Mouse (Mus musculus): ENCODE measurements around the gene Snx29. TPM values are rescaled to one million over a fixed set of nuclear protein-coding genes. Genes with fewer than 3 reads are reported as not detected.

Gene Snx29
- polyA plus RNA-seq, 1 experiment, result 16.0 TPM

GRCm38 (mm10) chr16:11655893-11656292 is 333.2 kb downstream of the Snx29 start:
- DNase-seq (ENCODE audit: low read depth), result no peak
- no peak for TF ChIP-seq POLR2A (IDR thresholded peaks at IDR 0.05; ENCODE audit: borderline replicate concordance, extremely low read depth, insufficient read depth, insufficient read length, poor library complexity, severe bottlenecking)
- no peak for TF ChIP-seq CTCF (IDR thresholded peaks at IDR 0.05; ENCODE audit: borderline replicate concordance, extremely low read depth, insufficient read depth, insufficient read length)

- no peak for DNase-seq (ENCODE audit: low read depth)
- TF ChIP-seq POLR2A (IDR thresholded peaks at IDR 0.05; ENCODE audit: borderline replicate concordance, extremely low read depth, insufficient read depth, insufficient read length, poor library complexity, severe bottlenecking), result no peak
- TF ChIP-seq CTCF (IDR thresholded peaks at IDR 0.05; ENCODE audit: borderline replicate concordance, extremely low read depth, insufficient read depth, insufficient read length), result no peak
These were observed 334.4 kb downstream of the Snx29 start for GRCm38 (mm10) chr16:11657111-11657510.

DNA sequence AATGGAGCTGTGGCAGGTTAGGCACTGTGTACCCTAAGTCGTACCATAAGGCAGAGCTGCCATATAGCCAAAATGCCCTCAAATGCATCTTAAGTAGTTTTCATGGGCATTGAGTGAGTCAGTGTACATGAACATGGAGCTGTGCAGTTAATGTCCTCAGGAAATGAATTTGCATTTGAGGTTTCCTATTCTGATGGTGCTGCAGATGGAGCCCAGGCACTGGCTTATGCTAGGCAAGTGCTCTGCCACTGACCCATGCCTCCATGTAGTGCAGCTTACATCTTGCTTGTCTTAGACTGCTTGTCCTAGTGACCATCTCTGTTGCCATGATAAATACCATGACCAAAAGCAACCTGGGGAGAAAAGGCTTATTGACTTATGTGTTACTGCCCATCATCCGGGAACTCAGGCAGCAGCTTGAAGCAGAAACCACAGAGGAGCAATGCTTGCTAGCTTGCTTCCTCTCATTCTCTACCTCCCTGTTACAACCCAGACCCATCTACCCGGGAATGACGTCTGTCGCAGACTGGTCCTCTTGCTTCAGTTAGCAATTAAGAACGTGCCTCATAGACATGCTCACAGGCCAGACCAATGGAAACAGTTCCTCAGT is 336.5 kb downstream of the Snx29 start:
- TF ChIP-seq CTCF (IDR thresholded peaks at IDR 0.05; ENCODE audit: borderline replicate concordance, extremely low read depth, insufficient read depth, insufficient read length), result no peak
- no peak for TF ChIP-seq POLR2A (IDR thresholded peaks at IDR 0.05; ENCODE audit: borderline replicate concordance, extremely low read depth, insufficient read depth, insufficient read length, poor library complexity, severe bottlenecking)
- no peak for DNase-seq (ENCODE audit: low read depth)

DNA sequence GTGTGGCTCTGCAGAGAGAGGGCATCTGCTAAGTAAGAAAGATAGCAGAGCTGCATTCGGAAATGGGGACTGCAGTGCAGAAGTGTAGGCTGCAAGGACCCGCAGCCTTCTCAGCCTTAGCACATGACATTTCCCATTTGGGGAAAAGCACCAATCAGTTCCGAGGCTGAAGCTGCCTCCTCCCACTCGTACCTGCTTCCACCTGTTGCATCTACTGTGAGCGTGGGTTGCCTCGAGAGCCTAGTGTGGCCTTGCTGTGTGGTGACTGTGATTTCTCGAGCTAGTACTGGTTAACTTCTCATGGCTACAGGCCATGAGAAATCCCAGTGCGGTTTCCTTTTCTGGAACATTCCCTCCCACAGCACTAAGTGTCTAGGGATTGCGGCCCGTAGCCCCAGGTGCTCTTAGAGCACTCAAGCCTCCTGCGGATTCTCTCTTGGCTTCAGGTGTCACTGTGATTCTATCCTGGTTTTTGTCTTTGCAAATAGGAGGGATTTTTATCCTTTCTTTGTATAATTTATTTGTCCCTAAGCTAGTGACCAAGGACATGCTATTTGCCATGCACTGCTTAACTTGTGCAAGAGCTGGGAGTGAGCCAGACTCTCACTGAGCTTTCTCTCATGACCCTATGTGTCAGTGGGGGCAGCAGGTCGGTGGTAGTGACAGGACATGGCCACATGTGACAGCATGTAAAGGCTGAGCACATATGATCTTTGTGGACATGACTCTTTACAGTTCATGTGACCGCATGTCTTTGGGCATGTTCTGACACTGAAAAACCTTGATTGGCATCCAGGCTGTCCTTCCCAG is 342.4 kb downstream of the Snx29 start:
- TF ChIP-seq CTCF (IDR thresholded peaks at IDR 0.05; ENCODE audit: borderline replicate concordance, extremely low read depth, insufficient read depth, insufficient read length), result no peak
- no peak for TF ChIP-seq POLR2A (IDR thresholded peaks at IDR 0.05; ENCODE audit: borderline replicate concordance, extremely low read depth, insufficient read depth, insufficient read length, poor library complexity, severe bottlenecking)
- DNase-seq (ENCODE audit: low read depth), result no peak

DNA sequence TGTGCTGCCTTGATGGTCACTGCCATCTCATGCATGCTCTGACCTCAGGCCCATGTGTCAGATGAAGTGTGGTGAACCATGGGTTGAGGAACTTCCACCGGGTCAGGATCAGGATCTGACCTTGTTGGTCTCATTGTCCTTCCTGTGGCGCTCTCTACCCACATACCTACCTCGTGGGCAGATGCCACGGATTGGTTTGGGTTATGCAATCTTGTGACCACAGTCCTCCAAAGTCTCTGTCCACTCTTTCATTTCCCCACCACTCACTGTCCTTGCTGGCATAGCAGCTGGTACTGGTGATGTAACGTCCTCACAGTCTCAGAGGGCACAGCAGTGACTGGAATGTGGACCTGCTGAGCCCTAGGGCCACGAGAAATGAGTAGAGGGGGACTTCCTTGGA is 343.2 kb downstream of the Snx29 start:
- TF ChIP-seq POLR2A (IDR thresholded peaks at IDR 0.05; ENCODE audit: borderline replicate concordance, extremely low read depth, insufficient read depth, insufficient read length, poor library complexity, severe bottlenecking) (no peak), CTCF (IDR thresholded peaks at IDR 0.05; ENCODE audit: borderline replicate concordance, extremely low read depth, insufficient read depth, insufficient read length) (no peak)
- DNase-seq (ENCODE audit: low read depth), result no peak

GRCm38 (mm10) chr16:11668375-11668774 is 345.7 kb downstream of the Snx29 start:
- TF ChIP-seq POLR2A (IDR thresholded peaks at IDR 0.05; ENCODE audit: borderline replicate concordance, extremely low read depth, insufficient read depth, insufficient read length, poor library complexity, severe bottlenecking) (no peak), CTCF (IDR thresholded peaks at IDR 0.05; ENCODE audit: borderline replicate concordance, extremely low read depth, insufficient read depth, insufficient read length) (no peak)
- no peak for DNase-seq (ENCODE audit: low read depth)

DNA sequence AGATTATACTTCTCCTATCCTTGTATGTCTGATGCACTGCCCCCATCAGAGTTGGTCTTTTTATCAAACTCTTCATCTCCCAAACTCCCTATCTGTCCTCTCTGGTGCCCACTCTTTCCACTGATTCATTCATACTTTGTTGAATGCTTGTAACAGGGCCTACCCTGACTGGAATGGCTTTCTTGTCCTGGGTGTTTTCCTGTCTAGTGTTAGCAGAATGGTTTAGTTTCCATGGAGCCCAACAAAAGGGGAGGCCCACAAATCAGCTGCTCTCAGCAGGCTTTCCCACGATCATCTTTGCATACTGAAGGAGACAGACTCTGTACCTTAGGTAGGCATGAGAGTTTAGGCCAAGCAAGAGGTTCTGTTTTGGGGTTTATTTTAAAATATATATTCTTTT is 346.2 kb downstream of the Snx29 start:
- no peak for TF ChIP-seq CTCF (IDR thresholded peaks at IDR 0.05; ENCODE audit: borderline replicate concordance, extremely low read depth, insufficient read depth, insufficient read length)
- no peak for TF ChIP-seq POLR2A (IDR thresholded peaks at IDR 0.05; ENCODE audit: borderline replicate concordance, extremely low read depth, insufficient read depth, insufficient read length, poor library complexity, severe bottlenecking)
- DNase-seq (ENCODE audit: low read depth), result peak; percentile 69

DNA sequence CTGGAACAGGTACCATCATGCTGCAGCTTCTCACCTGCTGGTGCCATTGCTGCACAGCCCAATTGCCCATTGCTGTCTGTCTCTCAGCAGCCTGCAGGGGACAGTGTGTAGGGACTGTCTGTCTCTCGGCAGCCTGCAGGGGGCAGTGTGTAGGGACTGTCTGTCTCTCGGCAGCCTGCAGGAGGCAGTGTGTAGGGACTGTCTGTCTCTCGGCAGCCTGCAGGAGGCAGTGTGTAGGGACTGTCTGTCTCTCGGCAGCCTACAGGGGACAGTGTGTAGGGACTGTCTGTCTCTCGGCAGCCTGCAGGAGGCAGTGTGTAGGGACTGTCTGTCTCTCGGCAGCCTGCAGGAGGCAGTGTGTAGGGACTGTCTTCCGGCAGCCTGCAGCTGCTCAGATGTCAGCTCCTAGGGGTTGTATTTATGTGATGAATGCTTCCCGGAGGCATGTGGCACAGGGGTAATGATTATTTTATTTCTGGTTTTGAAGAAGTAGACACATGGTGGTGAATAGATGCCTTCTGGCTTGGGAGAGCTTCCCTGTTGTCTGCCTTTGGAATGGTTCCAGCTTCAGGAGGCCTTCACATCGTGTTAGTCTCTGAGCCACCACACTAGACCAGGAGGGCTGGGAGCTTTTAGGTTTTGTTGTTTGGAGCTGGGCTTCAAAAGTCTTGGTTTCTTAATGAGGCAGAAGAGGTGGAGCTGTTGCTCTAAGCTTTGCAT is 347.7 kb downstream of the Snx29 start:
- peak; percentile 66 for DNase-seq (ENCODE audit: low read depth)
- TF ChIP-seq POLR2A (IDR thresholded peaks at IDR 0.05; ENCODE audit: borderline replicate concordance, extremely low read depth, insufficient read depth, insufficient read length, poor library complexity, severe bottlenecking), result no peak
- TF ChIP-seq CTCF (IDR thresholded peaks at IDR 0.05; ENCODE audit: borderline replicate concordance, extremely low read depth, insufficient read depth, insufficient read length), result peak; percentile 35; the same call in 1 of the 2 replicates

DNA sequence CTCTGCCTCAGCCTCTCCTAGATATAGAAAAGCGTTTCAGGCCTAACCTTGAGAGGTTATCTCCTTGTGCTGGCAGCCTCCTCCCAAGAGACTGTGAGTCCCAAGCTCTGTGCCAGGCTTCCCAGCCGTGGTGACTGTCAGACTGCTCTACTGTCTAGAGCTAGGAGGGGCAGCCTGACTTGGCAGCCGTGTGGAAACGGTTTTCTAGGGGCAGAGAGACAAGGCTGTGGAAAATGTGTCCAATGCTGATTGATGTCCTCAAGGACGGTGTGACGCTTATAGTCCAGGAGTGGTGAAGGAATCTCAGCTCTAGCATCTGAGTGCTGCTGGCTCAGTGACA is 348.2 kb downstream of the Snx29 start:
- peak; percentile 47 for DNase-seq (ENCODE audit: low read depth)
- no peak for TF ChIP-seq CTCF (IDR thresholded peaks at IDR 0.05; ENCODE audit: borderline replicate concordance, extremely low read depth, insufficient read depth, insufficient read length)
- TF ChIP-seq POLR2A (IDR thresholded peaks at IDR 0.05; ENCODE audit: borderline replicate concordance, extremely low read depth, insufficient read depth, insufficient read length, poor library complexity, severe bottlenecking), result no peak

- TF ChIP-seq CTCF (IDR thresholded peaks at IDR 0.05; ENCODE audit: borderline replicate concordance, extremely low read depth, insufficient read depth, insufficient read length), result no peak
- TF ChIP-seq POLR2A (IDR thresholded peaks at IDR 0.05; ENCODE audit: borderline replicate concordance, extremely low read depth, insufficient read depth, insufficient read length, poor library complexity, severe bottlenecking), result no peak
- peak; percentile 9 for DNase-seq (ENCODE audit: low read depth)
These were observed 353.3 kb downstream of the Snx29 start for GRCm38 (mm10) chr16:11676006-11676405.

GRCm38 (mm10) chr16:11685264-11685663 is 362.6 kb downstream of the Snx29 start:
- DNase-seq (ENCODE audit: low read depth), result no peak
- TF ChIP-seq CTCF (IDR thresholded peaks at IDR 0.05; ENCODE audit: borderline replicate concordance, extremely low read depth, insufficient read depth, insufficient read length) (no peak), POLR2A (IDR thresholded peaks at IDR 0.05; ENCODE audit: borderline replicate concordance, extremely low read depth, insufficient read depth, insufficient read length, poor library complexity, severe bottlenecking) (no peak)
